Mouse (Mus musculus): ENCODE measurements at regions not wholly inside any gene's neighbourhood (a gene's known extent, or its start where the extent isn't known, plus 50 kb on each side); places are given as distances from the start of the nearest gene placed in this dataset.

GRCm38 (mm10) chr9:41604916-41605315 is 443.4 kb upstream of the Ubash3b start:
- no peak for DNase-seq
- Histone ChIP-seq H3K27me3 (replicated peaks; ENCODE audit: control insufficient read depth, insufficient read depth, low read length) (no peaks in the 10 kb centered on the region), H3K27ac (ENCODE audit: insufficient read depth, low read depth, low read length) (no peak overlapping the region), H3K4me1 (ENCODE audit: control insufficient read depth, insufficient read depth, low read length) (no peaks in the 10 kb centered on the region), H3K36me3 (ENCODE audit: control insufficient read depth, insufficient read depth, low read length) (no peaks in the 10 kb centered on the region), H3K4me3 (ENCODE audit: insufficient read depth, low read depth, low read length) (no peak overlapping the region)
- TF ChIP-seq POLR2A (IDR thresholded peaks at IDR 0.05; ENCODE audit: low read depth, low read length) (no peak), CTCF (conservative IDR thresholded peaks at IDR 0.05; ENCODE audit: insufficient read depth, insufficient read length, low read depth, low read length) (no peak)
- 97% methylated on average over 1 of the region's 1 CpGs for WGBS

GRCm38 (mm10) chr9:41600778-41601177 is 439.3 kb upstream of the Ubash3b start:
- Histone ChIP-seq H3K4me1 (ENCODE audit: control insufficient read depth, insufficient read depth, low read length) (no peaks in the 10 kb centered on the region), H3K27me3 (replicated peaks; ENCODE audit: control insufficient read depth, insufficient read depth, low read length) (no peaks in the 10 kb centered on the region; the same call in 1 of the 2 replicates), H3K36me3 (ENCODE audit: control insufficient read depth, insufficient read depth, low read length) (no peaks in the 10 kb centered on the region), H3K4me3 (ENCODE audit: insufficient read depth, low read depth, low read length) (no peak overlapping the region), H3K27ac (ENCODE audit: insufficient read depth, low read depth, low read length) (no peak overlapping the region)
- TF ChIP-seq POLR2A (IDR thresholded peaks at IDR 0.05; ENCODE audit: low read depth, low read length), result no peak
- no peak for TF ChIP-seq CTCF (conservative IDR thresholded peaks at IDR 0.05; ENCODE audit: insufficient read depth, insufficient read length, low read depth, low read length)
- WGBS, result 56% methylated on average over 3 of the region's 3 CpGs
- no peak for DNase-seq

GRCm38 (mm10) chr9:41599874-41600273 is 438.4 kb upstream of the Ubash3b start:
- H3K4me3 ChIP-seq (ENCODE audit: insufficient read depth, low read depth, low read length), result no peak overlapping the region
- no peak for TF ChIP-seq POLR2A (IDR thresholded peaks at IDR 0.05; ENCODE audit: low read depth, low read length)
- TF ChIP-seq CTCF (conservative IDR thresholded peaks at IDR 0.05; ENCODE audit: insufficient read depth, insufficient read length, low read depth, low read length), result no peak
- no peak for DNase-seq
- no peak overlapping the region for H3K27ac ChIP-seq (ENCODE audit: insufficient read depth, low read depth, low read length)
- H3K27me3 ChIP-seq (replicated peaks; ENCODE audit: control insufficient read depth, insufficient read depth, low read length), result no peaks in the 10 kb centered on the region; the same call in 1 of the 2 replicates
- H3K4me1 ChIP-seq (ENCODE audit: control insufficient read depth, insufficient read depth, low read length), result no peaks in the 10 kb centered on the region
- no peaks in the 10 kb centered on the region for H3K36me3 ChIP-seq (ENCODE audit: control insufficient read depth, insufficient read depth, low read length)
- WGBS, result 50% methylated on average over 1 of the region's 1 CpGs

GRCm38 (mm10) chr9:41595749-41596148 is 434.3 kb upstream of the Ubash3b start:
- Histone ChIP-seq H3K4me3 (ENCODE audit: insufficient read depth, low read depth, low read length) (no peak overlapping the region), H3K4me1 (ENCODE audit: control insufficient read depth, insufficient read depth, low read length) (no peaks in the 10 kb centered on the region), H3K27ac (ENCODE audit: insufficient read depth, low read depth, low read length) (no peak overlapping the region), H3K27me3 (replicated peaks; ENCODE audit: control insufficient read depth, insufficient read depth, low read length) (no peaks in the 10 kb centered on the region; the same call in 1 of the 2 replicates), H3K36me3 (ENCODE audit: control insufficient read depth, insufficient read depth, low read length) (no peaks in the 10 kb centered on the region)
- DNase-seq, result no peak
- TF ChIP-seq POLR2A (IDR thresholded peaks at IDR 0.05; ENCODE audit: low read depth, low read length) (no peak), CTCF (conservative IDR thresholded peaks at IDR 0.05; ENCODE audit: insufficient read depth, insufficient read length, low read depth, low read length) (no peak)
- 57% methylated on average over 5 of the region's 5 CpGs for WGBS

GRCm38 (mm10) chr9:41593998-41594397 is 432.5 kb upstream of the Ubash3b start:
- no peak for DNase-seq
- Histone ChIP-seq H3K36me3 (ENCODE audit: control insufficient read depth, insufficient read depth, low read length) (no peaks in the 10 kb centered on the region), H3K4me3 (ENCODE audit: insufficient read depth, low read depth, low read length) (no peak overlapping the region), H3K27me3 (replicated peaks; ENCODE audit: control insufficient read depth, insufficient read depth, low read length) (no peaks in the 10 kb centered on the region), H3K27ac (ENCODE audit: insufficient read depth, low read depth, low read length) (no peak overlapping the region), H3K4me1 (ENCODE audit: control insufficient read depth, insufficient read depth, low read length) (0 out of 2 replicates have a peak, but pooled peaks cover 3% of the 10 kb centered on the region)
- TF ChIP-seq CTCF (conservative IDR thresholded peaks at IDR 0.05; ENCODE audit: insufficient read depth, insufficient read length, low read depth, low read length) (no peak), POLR2A (IDR thresholded peaks at IDR 0.05; ENCODE audit: low read depth, low read length) (no peak)
- 89% methylated on average over 7 of the region's 7 CpGs for WGBS

GRCm38 (mm10) chr9:41592900-41593690 is 431.6 kb upstream of the Ubash3b start:
- no peak overlapping the region for H3K27ac ChIP-seq (ENCODE audit: insufficient read depth, low read depth, low read length)
- 0 out of 2 replicates have a peak, but pooled peaks cover 3% of the 10 kb centered on the region for H3K4me1 ChIP-seq (ENCODE audit: control insufficient read depth, insufficient read depth, low read length)
- WGBS, result 88% methylated on average over 4 of the region's 4 CpGs
- TF ChIP-seq CTCF (conservative IDR thresholded peaks at IDR 0.05; ENCODE audit: insufficient read depth, insufficient read length, low read depth, low read length) (no peak), POLR2A (IDR thresholded peaks at IDR 0.05; ENCODE audit: low read depth, low read length) (no peak)
- DNase-seq, result no peak
- no peaks in the 10 kb centered on the region for H3K27me3 ChIP-seq (replicated peaks; ENCODE audit: control insufficient read depth, insufficient read depth, low read length)
- H3K4me3 ChIP-seq (ENCODE audit: insufficient read depth, low read depth, low read length), result no peak overlapping the region
- no peaks in the 10 kb centered on the region for H3K36me3 ChIP-seq (ENCODE audit: control insufficient read depth, insufficient read depth, low read length)

GRCm38 (mm10) chr9:41592101-41592500 is 430.6 kb upstream of the Ubash3b start:
- Histone ChIP-seq H3K4me3 (ENCODE audit: insufficient read depth, low read depth, low read length) (no peak overlapping the region), H3K27ac (ENCODE audit: insufficient read depth, low read depth, low read length) (no peak overlapping the region), H3K36me3 (ENCODE audit: control insufficient read depth, insufficient read depth, low read length) (no peaks in the 10 kb centered on the region), H3K4me1 (ENCODE audit: control insufficient read depth, insufficient read depth, low read length) (0 out of 2 replicates have a peak, but pooled peaks cover 3% of the 10 kb centered on the region), H3K27me3 (replicated peaks; ENCODE audit: control insufficient read depth, insufficient read depth, low read length) (no peaks in the 10 kb centered on the region)
- peak; percentile 68 for DNase-seq
- no peak for TF ChIP-seq CTCF (conservative IDR thresholded peaks at IDR 0.05; ENCODE audit: insufficient read depth, insufficient read length, low read depth, low read length)
- 58% methylated on average over 1 of the region's 1 CpGs for WGBS
